Mouse (Mus musculus) bone marrow, adult 2 months (tissue): ENCODE data around the gene Dync1i1.

ENCODE experiments used
- CTCF ChIP-seq: fragments of 200-500 bp; IDR thresholded peaks from 2 replicates; pipeline ENCODE4 v1.5.1; 2011; ENCODE audit warnings: low read length, control low read depth; ENCODE audit not compliant: control insufficient read depth, insufficient read depth
- POLR2A ChIP-seq: fragments of 200-500 bp; IDR thresholded peaks from 2 replicates; pipeline ENCODE4 v1.6.1; 2011; ENCODE audit warnings: low read depth, mild to moderate bottlenecking, control low read depth, low read length, borderline replicate concordance; ENCODE audit not compliant: control insufficient read depth

DNA sequence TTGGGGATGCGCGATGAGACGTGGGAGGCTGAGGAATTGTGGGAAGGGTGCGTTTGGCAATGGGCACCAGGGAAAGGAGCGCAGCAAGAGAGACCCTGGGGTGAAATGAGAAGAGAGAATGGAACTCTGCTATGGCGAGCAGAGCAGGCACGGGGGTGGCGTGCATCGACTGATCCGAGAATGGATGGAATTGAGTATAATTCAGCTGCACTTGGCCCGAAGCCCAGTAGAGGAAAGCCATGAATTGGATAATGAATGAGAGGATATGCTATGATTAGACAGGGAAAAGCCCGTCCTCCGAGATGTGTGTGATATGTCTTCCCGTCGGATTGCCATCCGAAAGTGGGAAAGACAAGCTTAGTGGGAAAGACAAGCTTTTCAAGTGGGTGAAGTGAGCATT, 26.7 kb downstream of the Dync1i1 start:
- no peak for TF ChIP-seq CTCF
- TF ChIP-seq POLR2A: no peak
